Mouse (Mus musculus) CH12.LX (cell line): ENCODE data around the gene Hmcn1. TPM values are rescaled to one million over a fixed set of nuclear protein-coding genes. Genes with fewer than 3 reads are reported as not detected.

Experiments used
- DNase-seq: peaks from one replicate; pipeline ENCODE4 v3.0.0-alpha.2; 2013; ENCODE audit errors: extremely low read depth
- H3K27ac ChIP-seq: 2 replicates; pipeline ENCODE4 v1.5.1; 2012; ENCODE audit warnings: low read depth, mild to moderate bottlenecking, control low read depth, moderate library complexity; ENCODE audit not compliant: insufficient read depth
- H3K27me3 ChIP-seq: replicated peaks from 2 replicates; pipeline ENCODE3; 2012; ENCODE audit warnings: inconsistent platforms
- H3K36me3 ChIP-seq, 2 experiments: replicated peaks in 1 of 2; 2 replicates each; pipeline versions ENCODE3 to v1.6.1; 2012; ENCODE audit warnings: inconsistent platforms in 1 of 2, low read length in 1 of 2, mild to moderate bottlenecking in 1 of 2, mixed read lengths in 1 of 2, moderate library complexity in 1 of 2; ENCODE audit not compliant: control insufficient read depth in 1 of 2, insufficient read depth in 1 of 2
- H3K4me1 ChIP-seq, 2 experiments: 2 replicates each; pipeline ENCODE4 v1.6.1; 2012; ENCODE audit warnings: inconsistent platforms in 1 of 2, moderate library complexity in 1 of 2; ENCODE audit not compliant: insufficient read depth in 2 of 2, control insufficient read depth in 1 of 2
- H3K4me2 ChIP-seq: 2 replicates; pipeline ENCODE4 v1.6.1; 2012; ENCODE audit warnings: low read depth, mild to moderate bottlenecking, control low read depth; ENCODE audit not compliant: poor library complexity, insufficient read depth, severe bottlenecking
- H3K4me3 ChIP-seq, 3 experiments: fragments of 150-350 bp in 1 of 3; sonication (generic) in 1 of 3; replicated peaks in 1 of 3; 2 replicates each; pipeline versions ENCODE3 to v1.5.1; 2011 to 2012; ENCODE audit warnings: low read depth in 2 of 3, low read length in 2 of 3, mild to moderate bottlenecking in 2 of 3, moderate library complexity in 2 of 3, control low read depth in 1 of 3, improper control_type of control experiment in 1 of 3, inconsistent platforms in 1 of 3, mixed read lengths in 1 of 3; ENCODE audit not compliant: poor library complexity in 1 of 3
- H3K79me2 ChIP-seq: replicated peaks from 2 replicates; pipeline ENCODE4 v1.6.1; 2012; ENCODE audit warnings: mild to moderate bottlenecking, moderate library complexity; ENCODE audit not compliant: control insufficient read depth, poor library complexity, insufficient read depth, severe bottlenecking; ENCODE audit errors: extremely low read depth
- H3K9ac ChIP-seq: 2 replicates; pipeline ENCODE4 v1.6.1; 2012; ENCODE audit warnings: low read depth, mild to moderate bottlenecking, control low read depth, moderate library complexity; ENCODE audit not compliant: insufficient read depth
- H3K9me3 ChIP-seq: replicated peaks from 2 replicates; pipeline ENCODE3; 2012; ENCODE audit warnings: low read length, inconsistent platforms, mixed read lengths
- CTCF ChIP-seq, 2 experiments: IDR thresholded peaks in 1 of 2; conservative IDR thresholded peaks in 1 of 2; 2 replicates each; pipeline ENCODE4 v1.5.1; 2011 to 2012; ENCODE audit warnings: low read depth in 2 of 2, low read length in 2 of 2, improper control_type of control experiment in 1 of 2, inconsistent platforms in 1 of 2, mild to moderate bottlenecking in 1 of 2, moderate library complexity in 1 of 2
- E2F4 ChIP-seq: IDR thresholded peaks from 2 replicates; pipeline ENCODE4 v1.6.1; 2011; ENCODE audit warnings: low read depth, low read length, improper control_type of control experiment; ENCODE audit not compliant: insufficient replicate concordance
- EP300 ChIP-seq: IDR thresholded peaks from 2 replicates; pipeline ENCODE4 v1.6.1; 2011; ENCODE audit warnings: low read length, improper control_type of control experiment
- HCFC1 ChIP-seq: IDR thresholded peaks from 2 replicates; pipeline ENCODE4 v1.6.1; 2012; ENCODE audit warnings: low read depth, mild to moderate bottlenecking, inconsistent platforms, low read length, improper control_type of control experiment
- IRF4 ChIP-seq: IDR thresholded peaks from 2 replicates; pipeline ENCODE4 v1.6.1; 2014; ENCODE audit warnings: low read depth, mild to moderate bottlenecking, inconsistent platforms, low read length, improper control_type of control experiment
- JUND ChIP-seq: conservative IDR thresholded peaks from 2 replicates; pipeline ENCODE4 v1.6.1; 2011; ENCODE audit warnings: low read depth, low read length, improper control_type of control experiment
- MAX ChIP-seq: IDR thresholded peaks from 2 replicates; pipeline ENCODE4 v1.6.1; 2011; ENCODE audit warnings: low read length, improper control_type of control experiment
- MAZ ChIP-seq: IDR thresholded peaks from 2 replicates; pipeline ENCODE4 v1.6.1; 2012; ENCODE audit warnings: low read depth, mild to moderate bottlenecking, inconsistent platforms, low read length, improper control_type of control experiment, moderate library complexity
- MEF2A ChIP-seq: IDR thresholded peaks from 2 replicates; pipeline ENCODE4 v1.6.1; 2014; ENCODE audit warnings: low read depth, mild to moderate bottlenecking, inconsistent platforms, low read length, improper control_type of control experiment, borderline replicate concordance
- MXI1 ChIP-seq: IDR thresholded peaks from 2 replicates; pipeline ENCODE4 v1.6.1; 2011; ENCODE audit warnings: mild to moderate bottlenecking, low read depth, low read length, improper control_type of control experiment
- NRF1 ChIP-seq: IDR thresholded peaks from 2 replicates; pipeline ENCODE4 v1.6.1; 2014; ENCODE audit warnings: low read depth, mild to moderate bottlenecking, inconsistent platforms, low read length, improper control_type of control experiment, moderate library complexity
- RAD21 ChIP-seq: IDR thresholded peaks from 2 replicates; pipeline ENCODE4 v1.6.1; 2011; ENCODE audit warnings: low read depth, mild to moderate bottlenecking, low read length, improper control_type of control experiment, moderate library complexity
- RCOR1 ChIP-seq: conservative IDR thresholded peaks from 2 replicates; pipeline ENCODE4 v1.6.1; 2012; ENCODE audit warnings: low read depth, mild to moderate bottlenecking, inconsistent platforms, low read length, improper control_type of control experiment
- SMC3 ChIP-seq: IDR thresholded peaks from 2 replicates; pipeline ENCODE4 v1.6.1; 2011; ENCODE audit warnings: low read depth, low read length, improper control_type of control experiment
- ZKSCAN1 ChIP-seq: IDR thresholded peaks from 2 replicates; pipeline ENCODE4 v1.6.1; 2012; ENCODE audit warnings: low read depth, inconsistent platforms, low read length, improper control_type of control experiment, borderline replicate concordance
- dilution Hi-C: fragments of 300-500 bp; cut with MboI; formaldehyde crosslinking; loops from 2 replicates; pipeline ENCODE4 v1.14.3; 2020; ENCODE audit warnings: low sequenced_read_pairs; ENCODE audit not compliant: extremely low pct_unique_long_range_greater_than_20kb, extremely low pct_ligation_motif_present
- in situ Hi-C: fragments of 300-500 bp; cut with MboI; formaldehyde crosslinking; loops from 3 replicates; pipeline ENCODE4 v1.14.3; 2019; ENCODE audit warnings: low sequenced_read_pairs, low pct_ligation_motif_present, low pct_unique_long_range_greater_than_20kb, mixed read lengths
- polyA plus RNA-seq: library from polyadenylated mRNA; unstranded; fragments of >175 nt; gene quantifications from 2 replicates; pipeline ENCODE4 v1.2.1, GENCODE M21; 2012; ENCODE audit warnings: low read depth; ENCODE audit not compliant: insufficient read length
- total RNA-seq, 2 experiments: library from RNA; depleted of rRNA; stranded (reverse); fragments of 300-350 nt in 1 of 2; fragments of >200 nt in 1 of 2; gene quantifications; 2 replicates each; pipeline ENCODE4 v1.2.3; 2012 to 2014

The Hmcn1 gene
- total and polyA plus RNA-seq, 3 experiments = under 0.01 to 0.04 (median 0.01) TPM

- Histone ChIP-seq H3K27me3 (no peaks in the 10 kb centered on the region), H3K9ac (no peak overlapping the region), H3K9me3 (no peaks in the 10 kb centered on the region), H3K4me2 (no peak overlapping the region), H3K4me3 (no peak overlapping the region), H3K36me3 (no peaks in the 10 kb centered on the region), H3K79me2 (no peaks in the 10 kb centered on the region), H3K27ac (no peak overlapping the region), H3K4me1 (no peaks in the 10 kb centered on the region)
- in situ Hi-C loops = loop anchor here (25.0 kb wide), 1 partner anchor 172 kb away; no protein-coding TSS in a partner anchor
- peak; percentile 58 for DNase-seq
- TF ChIP-seq SMC3 = peak; percentile 48
- TF ChIP-seq RCOR1 = no peak
- TF ChIP-seq CTCF (conservative IDR thresholded peaks at IDR 0.05 in 1 of 2, IDR thresholded peaks at IDR 0.05 in 1 of 2; ENCODE audit: low read depth in 2 of 2, low read length in 2 of 2) = peak; percentile 84 to 90
- TF ChIP-seq EP300 = no peak
- TF ChIP-seq MXI1 = no peak
- peak; percentile 81 for TF ChIP-seq RAD21
- no peak for TF ChIP-seq NRF1
- TF ChIP-seq IRF4 = no peak
- dilution Hi-C loops = no loop called here
These were observed 16.0 kb upstream of the Hmcn1 start for GRCm38 (mm10) chr1:151009115-151009797.

GRCm38 (mm10) chr1:151007747-151008146, 14.5 kb upstream of the Hmcn1 start:
- no peak overlapping the region for H3K4me3 ChIP-seq
- no peaks in the 10 kb centered on the region for H3K9me3 ChIP-seq
- TF ChIP-seq E2F4 (no peak), MAX (no peak), JUND (no peak), MEF2A (no peak), MAZ (no peak), NRF1 (no peak), HCFC1 (no peak), ZKSCAN1 (no peak)
- no peak overlapping the region for H3K4me2 ChIP-seq
- H3K36me3 ChIP-seq = no peaks in the 10 kb centered on the region
- no peaks in the 10 kb centered on the region for H3K79me2 ChIP-seq
- H3K9ac ChIP-seq = no peak overlapping the region
- no peak overlapping the region for H3K27ac ChIP-seq
- no peak for DNase-seq
- H3K4me1 ChIP-seq = no peaks in the 10 kb centered on the region
- dilution Hi-C loops = no loop called here
- in situ Hi-C loops = loop anchor here (25.0 kb wide), 1 partner anchor 170 kb away; no protein-coding TSS in a partner anchor
- H3K27me3 ChIP-seq = no peaks in the 10 kb centered on the region
